Mouse (Mus musculus) heart, adult 18-20 months (tissue): ENCODE results near the gene Sgpp1. TPM values are rescaled to one million over a fixed set of nuclear protein-coding genes. Genes with fewer than 3 reads are reported as not detected.
A peak's percentile ranks its signal among the peaks of the same experiment; 100 is the strongest.

ENCODE experiments used
- DNase-seq, 2 experiments: peaks; one replicate each; pipeline ENCODE4 v3.0.0; 2021 to 2022; ENCODE audit warnings: mixed read lengths in 1 of 2
- total RNA-seq, 2 experiments: library from RNA; stranded (reverse); gene quantifications; 2 replicates each; pipeline ENCODE4 v1.2.3; 2021

Sgpp1 gene
- total RNA-seq, 2 experiments from 2014 or later, result 18.7 to 22.6 TPM

DNA sequence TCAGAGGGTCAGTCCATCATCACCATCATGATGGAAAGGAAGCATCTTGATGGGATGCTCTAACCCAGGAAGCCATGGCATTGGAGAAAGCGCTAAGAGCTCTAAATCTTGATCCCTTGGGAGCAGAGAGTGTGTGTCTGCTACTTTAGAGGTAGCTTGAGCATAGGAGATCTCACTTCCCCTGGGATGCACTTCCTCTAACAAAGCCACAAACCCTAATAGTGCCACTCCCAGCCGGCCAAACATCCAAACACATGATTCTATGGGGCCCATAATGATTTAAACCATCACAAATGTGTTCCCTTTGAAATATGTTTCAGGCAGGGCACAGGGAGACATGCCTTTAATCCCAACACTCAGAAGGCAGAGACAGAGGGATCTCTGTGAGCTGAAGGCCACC, 46.5 kb downstream of the Sgpp1 start:
- DNase-seq, result peak in 1 of 2 experiments; percentile 21

DNA sequence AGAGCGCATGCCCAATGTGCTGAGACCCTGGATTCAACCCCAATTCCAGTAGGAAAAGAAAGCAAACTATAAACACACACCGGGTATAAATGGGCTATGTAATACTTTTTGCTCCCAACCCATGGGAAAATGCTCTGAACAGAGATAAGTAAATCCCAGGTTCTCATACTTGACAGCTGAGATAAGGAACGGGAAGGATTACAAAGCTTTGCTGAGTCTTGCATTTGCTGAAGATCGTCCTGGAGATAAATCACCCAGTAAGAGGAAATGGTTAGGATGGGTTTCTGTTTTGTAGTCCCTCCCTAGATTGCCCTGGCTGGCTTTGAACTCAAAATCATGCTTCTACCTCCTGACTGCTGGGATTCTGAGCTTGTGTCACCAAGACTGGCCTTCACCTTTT, 48.2 kb downstream of the Sgpp1 start:
- DNase-seq, result no peak

DNA sequence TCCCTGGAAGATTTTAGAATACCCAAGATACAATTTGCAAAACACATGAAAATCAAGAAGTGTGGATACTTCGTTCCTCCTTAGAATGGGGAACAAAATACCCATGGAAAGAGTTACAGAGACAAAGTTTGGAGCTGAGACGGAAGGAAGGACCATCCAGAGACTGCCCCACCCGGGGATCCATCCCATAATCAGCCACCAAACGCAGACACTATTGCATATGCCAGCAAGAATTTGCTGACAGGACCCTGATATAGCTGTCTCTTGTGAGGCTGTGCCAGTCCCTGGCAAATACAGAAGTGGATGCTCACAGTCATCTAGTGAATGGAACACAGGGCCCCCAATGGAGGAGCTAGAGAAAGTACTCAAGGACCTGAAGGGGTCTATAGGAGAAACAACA, 51.5 kb downstream of the Sgpp1 start:
- DNase-seq, result peak in 1 of 2 experiments; percentile 48

DNA sequence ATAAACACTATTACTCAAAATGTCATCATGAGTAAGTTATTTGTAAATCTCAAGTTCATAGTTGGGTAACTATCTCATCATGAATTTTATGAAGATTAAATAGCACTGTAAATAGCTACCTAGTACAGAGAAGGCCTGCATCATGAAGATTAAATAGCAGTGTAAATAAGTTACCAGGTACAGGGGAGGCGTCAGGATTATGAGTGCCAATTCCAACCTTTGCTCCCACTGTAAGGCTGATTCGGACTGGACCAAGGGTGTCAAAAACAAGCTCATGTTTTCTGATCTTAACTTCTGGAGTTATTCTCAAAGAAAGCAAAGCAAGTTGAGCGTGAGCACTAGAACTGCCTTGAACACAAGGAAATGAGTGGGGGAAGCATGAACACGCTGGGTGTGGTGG, 51.9 kb downstream of the Sgpp1 start:
- no peak for DNase-seq

DNA sequence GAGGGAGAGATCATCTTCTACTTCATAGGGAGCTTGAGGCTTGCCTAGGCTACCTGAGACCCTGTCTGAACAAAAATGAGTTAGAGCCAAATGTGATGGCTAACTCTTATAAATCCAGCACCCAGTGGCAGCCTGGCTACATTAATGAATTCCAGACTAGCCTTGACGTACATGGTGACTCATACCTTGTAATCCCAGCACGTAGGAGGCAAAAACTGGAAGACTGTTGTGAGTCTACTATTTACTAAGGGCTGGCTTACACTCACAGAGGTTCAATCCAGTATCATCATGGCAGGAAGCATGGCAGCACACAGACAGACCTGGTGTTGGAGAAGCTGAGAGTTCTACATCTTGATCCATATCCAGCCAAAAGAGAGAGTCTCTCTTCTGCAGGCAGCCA, 52.7 kb downstream of the Sgpp1 start:
- DNase-seq, result no peak

DNA sequence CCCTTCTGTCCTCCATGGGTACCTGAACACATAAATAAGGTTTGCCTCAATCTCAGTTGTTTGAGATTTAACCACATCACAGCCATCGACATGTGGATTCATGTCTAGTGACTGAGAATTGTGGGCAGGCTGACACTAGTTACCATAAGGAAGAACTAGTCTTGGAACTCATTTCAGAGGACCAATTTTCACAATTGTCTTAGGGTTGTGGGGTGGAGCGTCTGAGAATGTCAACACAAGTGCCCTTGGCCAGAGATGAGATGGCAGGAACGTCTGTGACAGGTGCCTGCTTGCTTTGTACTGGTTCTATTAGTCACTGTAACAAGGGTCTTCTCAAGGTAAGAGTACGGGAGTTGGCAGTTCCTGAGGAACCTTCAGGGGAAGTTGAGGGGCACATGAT, 54.4 kb downstream of the Sgpp1 start:
- no peak for DNase-seq

DNA sequence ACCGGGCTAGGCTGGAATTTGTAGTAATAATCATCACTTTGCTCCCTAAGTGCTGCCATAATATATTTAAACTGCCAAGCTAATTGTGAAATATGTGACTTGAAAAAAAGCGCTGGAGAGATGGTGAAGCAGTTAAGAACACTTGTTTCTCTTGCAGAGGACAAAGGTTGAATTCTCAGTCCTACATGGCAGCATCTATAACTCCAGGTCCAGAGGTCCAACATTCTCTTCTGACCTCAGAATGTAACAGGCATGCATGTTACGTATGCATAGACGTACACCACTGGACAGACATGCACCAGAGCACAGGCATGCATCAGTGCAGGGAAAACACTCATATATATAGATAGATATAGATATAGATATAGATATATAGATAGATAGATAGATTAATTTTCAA, 57.1 kb downstream of the Sgpp1 start:
- no peak for DNase-seq

DNA sequence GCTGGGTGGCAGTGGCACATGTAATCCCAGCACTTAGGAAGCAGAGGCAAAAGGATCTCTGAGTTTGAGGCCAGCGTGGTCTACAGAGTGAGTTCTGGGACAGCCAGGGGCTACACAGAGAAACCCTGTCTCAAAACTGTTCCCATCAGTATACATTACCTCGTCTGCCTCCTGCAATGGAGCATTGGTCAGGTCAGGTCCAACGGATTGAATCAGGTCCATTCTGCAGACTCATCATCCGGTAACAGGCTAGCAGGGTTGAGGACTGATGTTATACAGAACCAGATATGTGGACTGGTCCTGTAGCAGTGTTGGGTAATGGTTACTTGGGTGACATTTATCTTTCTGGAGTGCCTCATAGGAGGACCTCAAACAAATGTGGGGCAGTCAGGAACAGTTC, 62.9 kb downstream of the Sgpp1 start:
- DNase-seq, result no peak

DNA sequence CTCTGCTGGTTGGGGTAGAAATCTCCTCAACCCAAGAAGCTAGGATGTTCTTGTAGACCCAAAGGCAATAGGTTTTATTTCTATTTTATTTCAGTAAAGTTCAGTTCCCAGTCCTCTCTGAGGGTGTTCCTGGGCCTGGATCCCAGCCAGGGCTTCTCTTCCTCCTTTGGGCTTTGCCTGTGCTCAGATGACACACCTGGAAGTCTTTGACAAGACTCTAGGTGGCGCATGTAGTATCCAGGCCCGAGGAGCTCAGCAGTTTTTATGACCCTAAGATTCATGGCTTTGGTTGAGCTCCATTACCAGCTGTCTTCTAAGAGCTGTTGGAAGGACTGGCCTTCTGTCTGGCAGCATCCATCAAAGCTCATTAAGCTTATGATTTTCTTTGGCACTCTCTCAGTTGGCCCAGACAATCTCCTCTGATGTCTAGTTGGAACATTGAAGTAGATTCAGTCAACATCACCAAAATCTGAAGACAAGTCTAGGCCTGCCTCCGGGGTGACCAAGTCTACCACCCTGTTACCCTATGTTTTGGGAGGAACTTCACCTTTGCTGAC, 63.7 kb downstream of the Sgpp1 start:
- no peak for DNase-seq

DNA sequence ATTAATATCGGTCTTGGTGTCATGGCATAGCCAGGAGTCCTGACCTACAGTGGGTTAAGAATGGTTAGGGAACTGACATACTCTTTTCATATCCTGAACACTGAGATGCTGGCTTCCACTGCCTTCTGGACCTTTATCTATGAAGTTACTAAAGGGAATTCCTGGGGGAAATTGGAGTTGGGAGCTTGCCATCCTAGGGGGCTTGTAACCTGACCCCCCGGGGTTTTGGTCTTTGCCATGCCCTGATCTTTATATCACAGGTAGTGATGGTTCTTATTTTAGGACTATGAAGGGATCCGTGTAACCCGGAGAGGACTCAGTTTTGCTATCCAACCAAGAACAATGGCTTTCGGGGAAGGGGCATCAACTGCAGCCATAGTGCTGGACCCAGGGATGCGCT, 64.9 kb downstream of the Sgpp1 start:
- DNase-seq, result no peak

DNA sequence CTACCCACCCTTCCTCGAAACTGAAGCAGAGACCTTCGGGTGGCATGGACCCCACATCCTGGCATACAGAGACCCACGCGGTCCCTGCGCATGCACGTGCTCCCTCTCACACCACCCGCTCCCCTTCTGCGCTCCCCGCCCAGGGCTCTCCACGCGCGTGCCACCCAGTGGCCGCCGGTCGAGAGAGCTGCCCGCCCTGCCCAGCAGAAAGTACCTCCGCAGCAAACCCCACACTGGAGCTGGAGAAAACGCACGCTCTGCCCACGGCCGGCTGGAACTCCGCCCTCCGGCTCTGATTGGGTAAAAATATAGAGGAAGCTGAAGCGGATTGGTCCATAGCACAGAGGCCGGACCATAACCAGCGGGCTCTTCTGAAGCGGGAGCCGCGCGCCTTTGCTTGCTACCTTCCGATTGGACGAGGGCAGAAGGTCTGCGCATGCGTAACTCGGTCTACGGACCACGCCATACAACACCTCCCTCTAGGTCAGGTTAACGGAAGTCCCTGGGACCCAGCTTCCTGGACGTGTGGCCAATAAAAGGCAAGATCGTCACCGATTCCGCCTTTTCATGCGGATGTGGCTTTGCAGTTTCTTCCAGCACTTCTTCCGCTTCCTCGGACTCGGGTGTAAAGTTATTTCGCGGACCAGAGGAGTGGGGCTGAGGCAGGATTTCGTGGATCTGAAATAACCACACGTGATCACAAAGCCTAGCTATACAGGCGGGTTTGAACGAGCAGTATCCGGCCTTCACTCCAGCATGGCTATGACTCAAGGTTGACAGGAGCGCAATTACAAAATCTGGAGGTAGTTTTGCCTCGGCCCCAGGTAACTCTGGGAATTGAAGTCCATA, 66.0 kb downstream of the Sgpp1 start, which contains the start of gene Wdr89:
TSS of gene Wdr89 (minus strand) at position 280 of the 849 bp plus-strand sequence.
- peak; percentile 96 to 100 for DNase-seq

DNA sequence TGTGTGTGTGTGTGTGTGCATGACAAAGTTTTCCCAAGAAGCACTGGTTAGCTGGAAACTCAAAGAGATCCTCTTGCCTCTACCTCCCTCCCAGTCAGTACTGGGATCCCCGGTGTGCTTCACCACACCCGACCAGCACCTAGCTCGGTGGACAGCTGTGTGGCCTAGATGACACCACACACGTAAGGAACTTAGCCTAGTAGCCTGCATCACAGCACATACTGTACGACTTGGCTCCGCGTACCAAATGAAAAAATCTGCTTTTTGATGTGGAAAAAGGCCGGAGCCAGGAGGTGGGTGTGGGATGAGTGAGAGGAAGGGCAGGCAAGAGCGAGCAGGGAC, 66.6 kb downstream of the Sgpp1 start:
- DNase-seq, result no peak

DNA sequence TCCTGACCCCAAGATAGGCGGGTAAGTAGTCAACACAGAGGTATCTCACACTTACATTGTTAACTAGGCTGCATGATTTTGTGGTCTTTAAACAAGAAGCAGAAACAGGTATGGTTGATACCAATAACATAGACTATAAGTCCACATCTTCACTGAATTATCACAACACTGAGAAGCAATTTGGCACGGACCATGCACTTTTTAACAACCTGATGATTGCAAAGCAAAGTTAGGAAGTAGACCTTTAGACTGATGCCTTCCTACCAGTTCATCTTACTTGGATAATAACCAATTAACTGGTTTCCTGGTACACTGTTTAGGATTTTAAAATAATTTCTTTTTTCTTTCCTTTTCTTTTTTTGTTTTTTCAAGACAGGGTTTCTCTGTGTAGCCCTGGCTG, 67.3 kb downstream of the Sgpp1 start:
- DNase-seq, result no peak

DNA sequence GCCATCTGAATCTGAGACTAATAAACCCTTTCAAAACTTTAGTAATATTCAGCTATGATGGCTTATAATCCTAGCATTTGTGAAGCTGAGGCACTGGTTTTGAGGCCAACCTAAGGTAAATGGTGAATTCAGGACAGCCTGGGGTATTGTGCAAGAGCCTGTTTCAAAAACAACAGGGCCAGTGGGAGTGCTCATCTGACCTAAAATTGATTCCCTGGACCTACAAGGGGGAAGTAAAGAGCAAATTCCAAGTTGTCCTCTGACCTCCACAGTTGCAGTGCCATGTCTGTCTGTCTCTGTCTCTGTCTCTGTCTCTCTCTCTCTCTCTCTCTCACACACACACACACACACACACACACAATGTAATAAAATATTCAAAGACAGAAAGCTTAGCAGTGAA, 68.6 kb downstream of the Sgpp1 start:
- DNase-seq, result no peak

DNA sequence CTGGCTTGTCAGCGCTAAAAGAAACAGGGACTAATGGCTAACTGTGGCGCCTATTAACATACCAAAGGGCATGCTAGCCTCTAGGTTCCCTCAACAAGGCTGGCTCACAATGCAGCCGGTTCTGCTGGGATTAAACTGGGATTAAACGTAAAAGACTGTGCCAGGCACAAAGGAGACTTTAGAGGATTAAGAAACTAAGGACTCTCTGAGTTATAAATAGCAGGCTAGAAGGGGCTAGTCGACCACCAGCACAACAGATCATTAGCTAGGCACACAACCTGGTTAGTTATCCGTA, 71.1 kb downstream of the Sgpp1 start:
- no peak for DNase-seq

Other genes with a start within 250 kb of the Sgpp1 start
- 10 to 100 TPM; 30.9 to 32.2 TPM for gene Ppp2r5e, start 139.5 kb downstream of the Sgpp1 start, total RNA-seq
- 1 to 10 TPM; 3.0 to 3.1 TPM for gene Wdr89, start 66.2 kb downstream of the Sgpp1 start, total RNA-seq
- 10 to 100 TPM; 26.7 to 31.4 TPM for gene Syne2, start 82.4 kb upstream of the Sgpp1 start, total RNA-seq